Mouse (Mus musculus): ENCODE measurements around the gene Gm48552. TPM values are rescaled to one million over a fixed set of nuclear protein-coding genes. Genes with fewer than 3 reads are reported as not detected.

The Gm48552 gene
- total RNA-seq, 2 experiments from 2014 or later: 2.7 to 5.9 TPM

- intact Hi-C loops (cut with DNase I): no loop called here
- DNase-seq: peak; percentile 21
Measured at GRCm38 (mm10) chr10:81417227-81418215, 28.7 kb downstream of the Gm48552 start.

- intact Hi-C loops (cut with DNase I): no loop called here
- peak; percentile 0 for DNase-seq
Measured at GRCm38 (mm10) chr10:81418216-81419070, 29.6 kb downstream of the Gm48552 start.

GRCm38 (mm10) chr10:81419111-81419928 is 30.5 kb downstream of the Gm48552 start:
- intact Hi-C loops (cut with DNase I): no loop called here
- DNase-seq: peak; percentile 1

GRCm38 (mm10) chr10:81420191-81420767 is 31.5 kb downstream of the Gm48552 start:
- DNase-seq: peak; percentile 75
- intact Hi-C loops (cut with DNase I): no loop called here

- peak; percentile 3 for DNase-seq
- intact Hi-C loops (cut with DNase I): no loop called here
Measured at GRCm38 (mm10) chr10:81421041-81421796, 32.4 kb downstream of the Gm48552 start.

GRCm38 (mm10) chr10:81421797-81422100 is 32.9 kb downstream of the Gm48552 start:
- DNase-seq: peak; percentile 1
- intact Hi-C loops (cut with DNase I): no loop called here

- intact Hi-C loops (cut with DNase I): no loop called here
- DNase-seq: peak; percentile 3
Measured at GRCm38 (mm10) chr10:81422191-81422590, 33.4 kb downstream of the Gm48552 start.

GRCm38 (mm10) chr10:81422661-81423217 is 33.9 kb downstream of the Gm48552 start:
- intact Hi-C loops (cut with DNase I): no loop called here
- peak; percentile 4 for DNase-seq

- peak; percentile 3 for DNase-seq
- intact Hi-C loops (cut with DNase I): no loop called here
Measured at GRCm38 (mm10) chr10:81423476-81424245, 34.9 kb downstream of the Gm48552 start.

GRCm38 (mm10) chr10:81424246-81425051 is 35.6 kb downstream of the Gm48552 start:
- intact Hi-C loops (cut with DNase I): no loop called here
- DNase-seq: peak; percentile 70

- intact Hi-C loops (cut with DNase I): no loop called here
- peak; percentile 58 for DNase-seq
Measured at GRCm38 (mm10) chr10:81425236-81425850, 36.5 kb downstream of the Gm48552 start.

GRCm38 (mm10) chr10:81426081-81426671 is 37.4 kb downstream of the Gm48552 start:
- intact Hi-C loops (cut with DNase I): no loop called here

GRCm38 (mm10) chr10:81426897-81427296 is 38.1 kb downstream of the Gm48552 start:
- peak; percentile 56 for DNase-seq
- intact Hi-C loops (cut with DNase I): no loop called here

More at GRCm38 (mm10) chr10:81426081-81426671, 37.4 kb downstream of the Gm48552 start:
- peak; percentile 61 for DNase-seq

- intact Hi-C loops (cut with DNase I): no loop called here
Measured at GRCm38 (mm10) chr10:81427327-81427726, 38.5 kb downstream of the Gm48552 start.

GRCm38 (mm10) chr10:81427804-81428506 is 39.1 kb downstream of the Gm48552 start:
- intact Hi-C loops (cut with DNase I): no loop called here
- peak; percentile 23 for DNase-seq

More at GRCm38 (mm10) chr10:81427327-81427726, 38.5 kb downstream of the Gm48552 start:
- DNase-seq: no peak

GRCm38 (mm10) chr10:81428507-81428870 is 39.7 kb downstream of the Gm48552 start:
- DNase-seq: peak; percentile 1
- intact Hi-C loops (cut with DNase I): no loop called here
